Mouse (Mus musculus) liver, embryonic 13.5 days (tissue): ENCODE data around the gene Mef2d. TPM values are rescaled to one million over a fixed set of nuclear protein-coding genes. Genes with fewer than 3 reads are reported as not detected.
"Not testable (repeated sequence)": the region's sequence is repeated elsewhere in the genome, so short reads cannot be mapped to it uniquely, and the experiment has no call there.

ENCODE experiments used
- ATAC-seq: fragments of 200-750 bp; cut with Nextera tagmentation; 2 replicates; pipeline ENCODE4 v1.8.0; 2017; ENCODE audit warnings: low read depth, mild to moderate bottlenecking, moderate number of reproducible peaks, moderate library complexity
- DNase-seq: peaks from one replicate; pipeline ENCODE4 v3.0.0; 2022
- H3K27ac ChIP-seq: fragments of 300-500 bp; sonication (generic); 2 replicates; pipeline ENCODE4 v1.5.1; 2015; ENCODE audit warnings: moderate library complexity, mild to moderate bottlenecking, inconsistent platforms
- H3K27me3 ChIP-seq: fragments of 300-500 bp; sonication (generic); 2 replicates; pipeline ENCODE4 v1.6.1; 2015; ENCODE audit warnings: mild to moderate bottlenecking, inconsistent platforms
- H3K36me3 ChIP-seq: fragments of 300-500 bp; sonication (generic); 2 replicates; pipeline ENCODE4 v1.6.1; 2015; ENCODE audit warnings: mild to moderate bottlenecking, inconsistent platforms
- H3K4me1 ChIP-seq: fragments of 300-500 bp; sonication (generic); replicated peaks from 2 replicates; pipeline ENCODE4 v1.6.1; 2015; ENCODE audit warnings: inconsistent platforms
- H3K4me2 ChIP-seq: fragments of 300-500 bp; sonication (generic); 2 replicates; pipeline ENCODE4 v1.6.1; 2015; ENCODE audit warnings: inconsistent platforms, mild to moderate bottlenecking, moderate library complexity
- H3K4me3 ChIP-seq: fragments of 300-500 bp; sonication (generic); replicated peaks from 2 replicates; pipeline ENCODE4 v1.5.1; 2015; ENCODE audit warnings: mild to moderate bottlenecking, inconsistent platforms
- H3K9ac ChIP-seq: fragments of 300-500 bp; sonication (generic); 2 replicates; pipeline ENCODE4 v1.6.1; 2015; ENCODE audit warnings: mild to moderate bottlenecking, inconsistent platforms
- H3K9me3 ChIP-seq: fragments of 300-500 bp; sonication (generic); replicated peaks from 2 replicates; pipeline ENCODE4 v1.6.1; 2016; ENCODE audit warnings: inconsistent platforms
- WGBS: fragments of 180-500 bp; shearing (Covaris S2); methylation state at CpG from one replicate; pipeline ENCODE4 v1.1.7; 2015; ENCODE audit not compliant: insufficient replicate concordance; 5-methylcytosine and 5-hydroxymethylcytosine counted together
- polyA plus RNA-seq: library from polyadenylated mRNA; unstranded; fragments of >200 nt; fragmentation: Nextera tagmentation; extraction: Ambion mirVana; gene quantifications from 2 replicates; pipeline ENCODE4 v1.2.1, GENCODE M21; 2015

The Mef2d gene
- polyA plus RNA-seq, 1 experiment from 2014 or later: 5.5 TPM

GRCm38 (mm10) chr3:88163847-88164246 lies 21.7 kb downstream of the Mef2d start:
- no peak overlapping the region for H3K4me2 ChIP-seq
- no peaks in the 10 kb centered on the region for H3K27me3 ChIP-seq
- WGBS: 72% methylated on average over 3 of the region's 3 CpGs
- no peak overlapping the region for H3K4me3 ChIP-seq
- DNase-seq (no peak), ATAC-seq (no peak)
- no peaks in the 10 kb centered on the region for H3K9me3 ChIP-seq
- no peak overlapping the region for H3K9ac ChIP-seq
- no peaks in the 10 kb centered on the region; the same call in 1 of the 2 replicates for H3K4me1 ChIP-seq
- peaks cover 97% of the 10 kb centered on the region for H3K36me3 ChIP-seq
- no peak overlapping the region for H3K27ac ChIP-seq

- Histone ChIP-seq H3K36me3 (peaks cover 97% of the 10 kb centered on the region), H3K27ac (no peak overlapping the region)
Observed at GRCm38 (mm10) chr3:88164263-88164662, 22.1 kb downstream of the Mef2d start.

GRCm38 (mm10) chr3:88166056-88166455 lies 23.9 kb downstream of the Mef2d start:
- Histone ChIP-seq H3K9ac (no peak overlapping the region), H3K4me1 (no peaks in the 10 kb centered on the region; the same call in 1 of the 2 replicates), H3K27me3 (no peaks in the 10 kb centered on the region), H3K4me3 (no peak overlapping the region), H3K4me2 (no peak overlapping the region), H3K27ac (no peak overlapping the region), H3K36me3 (peaks cover 96% of the 10 kb centered on the region), H3K9me3 (no peaks in the 10 kb centered on the region)
- no peak for ATAC-seq
- WGBS: 81% methylated on average over 5 of the region's 5 CpGs
- no peak for DNase-seq

More at GRCm38 (mm10) chr3:88164263-88164662, 22.1 kb downstream of the Mef2d start:
- ATAC-seq (no peak), DNase-seq (no peak)
- Histone ChIP-seq H3K9ac (no peak overlapping the region), H3K4me2 (no peak overlapping the region), H3K9me3 (no peaks in the 10 kb centered on the region), H3K4me3 (no peak overlapping the region), H3K27me3 (no peaks in the 10 kb centered on the region), H3K4me1 (no peaks in the 10 kb centered on the region; the same call in 1 of the 2 replicates)
- WGBS: 86% methylated on average over 3 of the region's 3 CpGs

GRCm38 (mm10) chr3:88170361-88170760 lies 28.2 kb downstream of the Mef2d start:
- H3K4me2 ChIP-seq: no peak overlapping the region
- no peaks in the 10 kb centered on the region for H3K27me3 ChIP-seq
- DNase-seq: no peak
- H3K9me3 ChIP-seq: no peaks in the 10 kb centered on the region
- no peak overlapping the region for H3K4me3 ChIP-seq
- H3K36me3 ChIP-seq: peaks cover 87% of the 10 kb centered on the region
- 81% methylated on average over 5 of the region's 5 CpGs for WGBS
- H3K27ac ChIP-seq: no peak overlapping the region
- ATAC-seq: no peak
- H3K4me1 ChIP-seq: peaks cover 12% of the 10 kb centered on the region
- no peak overlapping the region for H3K9ac ChIP-seq

GRCm38 (mm10) chr3:88172440-88172839 lies 30.3 kb downstream of the Mef2d start:
- 80% methylated on average over 3 of the region's 3 CpGs for WGBS
- Histone ChIP-seq H3K4me2 (no peak overlapping the region), H3K36me3 (peaks cover 68% of the 10 kb centered on the region), H3K4me3 (no peak overlapping the region), H3K9me3 (no peaks in the 10 kb centered on the region), H3K4me1 (peaks cover 19% of the 10 kb centered on the region), H3K9ac (no peak overlapping the region), H3K27me3 (no peaks in the 10 kb centered on the region), H3K27ac (no peak overlapping the region; the same call in 1 of the 2 replicates)
- ATAC-seq: no peak
- no peak for DNase-seq

GRCm38 (mm10) chr3:88173375-88173774 lies 31.2 kb downstream of the Mef2d start:
- Histone ChIP-seq H3K4me2 (no peak overlapping the region), H3K27ac (no peak overlapping the region), H3K36me3 (peaks cover 59% of the 10 kb centered on the region), H3K4me1 (peaks cover 22% of the 10 kb centered on the region), H3K9ac (no peak overlapping the region), H3K4me3 (no peak overlapping the region), H3K9me3 (no peaks in the 10 kb centered on the region), H3K27me3 (no peaks in the 10 kb centered on the region)
- WGBS: 53% methylated on average over 3 of the region's 3 CpGs
- ATAC-seq (no peak), DNase-seq (peak; percentile 25)

GRCm38 (mm10) chr3:88174894-88175293 lies 32.7 kb downstream of the Mef2d start:
- no peaks in the 10 kb centered on the region for H3K27me3 ChIP-seq
- peaks cover 22% of the 10 kb centered on the region for H3K4me1 ChIP-seq
- no peak overlapping the region for H3K4me3 ChIP-seq
- no peak for DNase-seq
- no peak overlapping the region for H3K27ac ChIP-seq
- peaks cover 44% of the 10 kb centered on the region for H3K36me3 ChIP-seq
- WGBS: 66% methylated on average over 2 of the region's 2 CpGs
- no peak overlapping the region for H3K9ac ChIP-seq
- H3K4me2 ChIP-seq: no peak overlapping the region
- H3K9me3 ChIP-seq: no peaks in the 10 kb centered on the region
- no peak for ATAC-seq

- H3K36me3 ChIP-seq: peaks cover 23% of the 10 kb centered on the region
- peak overlapping the region; percentile 72 for H3K4me3 ChIP-seq
- no peak for DNase-seq
- peak overlapping the region; percentile 71 for H3K4me2 ChIP-seq
- no peak for ATAC-seq
- peak overlapping the region; percentile 70 for H3K9ac ChIP-seq
- no peaks in the 10 kb centered on the region for H3K9me3 ChIP-seq
- peaks cover 21% of the 10 kb centered on the region for H3K4me1 ChIP-seq
- H3K27ac ChIP-seq: peak overlapping the region; percentile 81
- H3K27me3 ChIP-seq: peaks cover 4% of the 10 kb centered on the region; the same call in 1 of the 2 replicates
- WGBS: 45% methylated on average over 5 of the region's 5 CpGs
Observed at GRCm38 (mm10) chr3:88177106-88177505, 34.9 kb downstream of the Mef2d start.

GRCm38 (mm10) chr3:88177562-88178345 lies 35.6 kb downstream of the Mef2d start:
- H3K9ac ChIP-seq: peak overlapping the region; percentile 70
- peak overlapping the region; percentile 71 for H3K4me2 ChIP-seq
- H3K27me3 ChIP-seq: peaks cover 8% of the 10 kb centered on the region; the same call in 1 of the 2 replicates
- peaks cover 17% of the 10 kb centered on the region for H3K36me3 ChIP-seq
- peaks cover 19% of the 10 kb centered on the region for H3K4me1 ChIP-seq
- under 1% methylated on average over 49 of the region's 49 CpGs for WGBS
- peak overlapping the region; percentile 72 for H3K4me3 ChIP-seq
- DNase-seq: peak; percentile 97
- peak overlapping the region; percentile 81 for H3K27ac ChIP-seq
- no peaks in the 10 kb centered on the region for H3K9me3 ChIP-seq
- ATAC-seq: peak; percentile 99

- DNase-seq, ATAC-seq, H3K9me3 ChIP-seq: not testable (repeated sequence)
- WGBS: 21% methylated on average over 11 of the region's 11 CpGs
- H3K9ac ChIP-seq: peak overlapping the region; percentile 70
- H3K4me1 ChIP-seq: peaks cover 16% of the 10 kb centered on the region
- peak overlapping the region; percentile 81; the same call in 1 of the 2 replicates for H3K27ac ChIP-seq
- H3K4me3 ChIP-seq: peak overlapping the region; percentile 72
- H3K36me3 ChIP-seq: peaks cover 11% of the 10 kb centered on the region
- H3K4me2 ChIP-seq: peak overlapping the region; percentile 71
- H3K27me3 ChIP-seq: peaks cover 13% of the 10 kb centered on the region
Observed at GRCm38 (mm10) chr3:88178346-88178733, 36.2 kb downstream of the Mef2d start.

- ATAC-seq (no peak), DNase-seq (no peak)
- no peak overlapping the region; the same call in 1 of the 2 replicates for H3K4me2 ChIP-seq
- H3K9me3 ChIP-seq: no peaks in the 10 kb centered on the region
- H3K36me3 ChIP-seq: peaks cover 4% of the 10 kb centered on the region
- no peak overlapping the region for H3K27ac ChIP-seq
- 84% methylated on average over 4 of the region's 4 CpGs for WGBS
- peaks cover 13% of the 10 kb centered on the region for H3K4me1 ChIP-seq
- H3K27me3 ChIP-seq: peaks cover 13% of the 10 kb centered on the region
- no peak overlapping the region for H3K9ac ChIP-seq
- no peak overlapping the region for H3K4me3 ChIP-seq
Observed at GRCm38 (mm10) chr3:88178986-88179385, 36.8 kb downstream of the Mef2d start.
